Mouse (Mus musculus) limb, embryonic 14.5 days (tissue): ENCODE measurements around the gene Zfp286. TPM values are rescaled to one million over a fixed set of nuclear protein-coding genes. Genes with fewer than 3 reads are reported as not detected.

Experiments
- ATAC-seq: fragments of 200-750 bp; cut with Nextera tagmentation; 2 replicates; pipeline ENCODE4 v1.8.0; 2017; ENCODE audit warnings: low read depth, moderate number of reproducible peaks, moderate TSS enrichment; ENCODE audit not compliant: low FRiP score
- DNase-seq: peaks from one replicate; pipeline ENCODE4 v3.0.0-alpha.2; 2015; ENCODE audit warnings: low spot score
- H3K27ac ChIP-seq: fragments of 300-500 bp; sonication (generic); replicated peaks from 2 replicates; pipeline ENCODE4 v1.5.1; 2014; ENCODE audit warnings: low read depth, mild to moderate bottlenecking, low read length, moderate library complexity, mixed read lengths
- H3K27me3 ChIP-seq: fragments of 300-500 bp; sonication (generic); 2 replicates; pipeline ENCODE4 v1.6.1; 2014; ENCODE audit warnings: low read length, mixed read lengths; ENCODE audit not compliant: control insufficient read depth, insufficient read depth
- H3K36me3 ChIP-seq: fragments of 300-500 bp; sonication (generic); 2 replicates; pipeline ENCODE4 v1.6.1; 2014; ENCODE audit warnings: mild to moderate bottlenecking, low read length, moderate library complexity, mixed read lengths; ENCODE audit not compliant: control insufficient read depth, insufficient read depth
- H3K4me1 ChIP-seq: fragments of 300-500 bp; sonication (generic); 2 replicates; pipeline ENCODE4 v1.6.1; 2014; ENCODE audit warnings: antibody characterized with exemption, low read length, mixed read lengths; ENCODE audit not compliant: control insufficient read depth, insufficient read depth
- H3K4me2 ChIP-seq: fragments of 300-500 bp; sonication (generic); replicated peaks from 2 replicates; pipeline ENCODE4 v1.6.1; 2014; ENCODE audit warnings: low read depth, mild to moderate bottlenecking, low read length, moderate library complexity; ENCODE audit not compliant: severe bottlenecking
- H3K4me3 ChIP-seq: fragments of 300-500 bp; sonication (generic); replicated peaks from 2 replicates; pipeline ENCODE4 v1.5.1; 2014; ENCODE audit warnings: low read length
- H3K9ac ChIP-seq: fragments of 300-500 bp; sonication (generic); 2 replicates; pipeline ENCODE4 v1.6.1; 2014; ENCODE audit warnings: mild to moderate bottlenecking, low read depth, low read length, moderate library complexity; ENCODE audit not compliant: severe bottlenecking
- H3K9me3 ChIP-seq: fragments of 300-500 bp; sonication (generic); 2 replicates; pipeline ENCODE4 v1.6.1; 2016; ENCODE audit warnings: low read length; ENCODE audit not compliant: control insufficient read depth
- POLR2A ChIP-seq: fragments of 200-500 bp; IDR thresholded peaks from 2 replicates; pipeline ENCODE4 v1.8.0; 2012; ENCODE audit warnings: inconsistent platforms, mild to moderate bottlenecking, moderate library complexity, borderline replicate concordance; ENCODE audit not compliant: insufficient read depth, insufficient read length; ENCODE audit errors: extremely low read depth
- WGBS: fragments of 180-500 bp; shearing (Covaris S2); extraction: QIAGEN DNeasy Blood & Tissue Kit; methylation state at CpG from one replicate; pipeline ENCODE4 v1.1.7; 2014; 5-methylcytosine and 5-hydroxymethylcytosine counted together
- polyA plus RNA-seq, 2 experiments: library from polyadenylated mRNA; depleted of rRNA in 1 of 2; stranded (reverse) in 1 of 2; unstranded in 1 of 2; fragments of >200 nt; fragmentation: Nextera tagmentation in 1 of 2; extraction: Ambion mirVana in 1 of 2; gene quantifications; 2 replicates each; pipeline versions ENCODE4 v1.2.1 to v1.2.3; 2012 to 2014

Zfp286 gene
- polyA plus RNA-seq, 2 experiments, result 17.0 to 22.2 TPM

- peaks cover 32% of the 10 kb centered on the region for H3K4me1 ChIP-seq
- TF ChIP-seq POLR2A, result peak; percentile 50; the same call in 1 of the 2 replicates
- peak within 1 kb of the TSS; percentile 45 for H3K4me3 ChIP-seq
- H3K9me3 ChIP-seq, result no peaks in the 10 kb centered on the region
- H3K9ac ChIP-seq, result peak within 1 kb of the TSS; percentile 53
- DNase-seq (peak; percentile 83), ATAC-seq (peak; percentile 89)
- peak within 1 kb of the TSS; percentile 68 for H3K27ac ChIP-seq
- WGBS, result 3% methylated on average over 15 of the region's 15 CpGs
- H3K27me3 ChIP-seq, result no peaks in the 10 kb centered on the region
- H3K36me3 ChIP-seq, result no peaks in the 10 kb centered on the region
- H3K4me2 ChIP-seq, result peak within 1 kb of the TSS; percentile 79
These were observed 30.8 kb upstream of the Zfp286 start, which contains the start of gene Trim16 for GRCm38 (mm10) chr11:62820059-62820541. Trim16 (plus strand) TSS chr11:62820231.

- Histone ChIP-seq H3K36me3 (no peaks in the 10 kb centered on the region), H3K4me3 (no peak overlapping the region), H3K9me3 (no peaks in the 10 kb centered on the region), H3K9ac (no peak overlapping the region), H3K4me1 (peaks cover 25% of the 10 kb centered on the region), H3K27ac (no peak overlapping the region), H3K27me3 (no peaks in the 10 kb centered on the region), H3K4me2 (no peak overlapping the region)
- ATAC-seq, result no peak
- no peak for DNase-seq
- WGBS, result 85% methylated on average over 8 of the region's 8 CpGs
- TF ChIP-seq POLR2A, result no peak
These were observed 29.9 kb upstream of the Zfp286 start for GRCm38 (mm10) chr11:62819059-62819686.

GRCm38 (mm10) chr11:62816591-62816990 is 27.3 kb upstream of the Zfp286 start:
- Histone ChIP-seq H3K27me3 (no peaks in the 10 kb centered on the region), H3K27ac (no peak overlapping the region), H3K4me3 (no peak overlapping the region), H3K9ac (no peak overlapping the region), H3K4me1 (peaks cover 18% of the 10 kb centered on the region), H3K36me3 (no peaks in the 10 kb centered on the region), H3K9me3 (no peaks in the 10 kb centered on the region), H3K4me2 (no peak overlapping the region)
- 45% methylated on average over 6 of the region's 6 CpGs for WGBS
- DNase-seq (peak; percentile 33), ATAC-seq (no peak)
- no peak for TF ChIP-seq POLR2A

- H3K9ac ChIP-seq, result no peak overlapping the region
- ATAC-seq (no peak), DNase-seq (no peak)
- no peak overlapping the region for H3K4me2 ChIP-seq
- no peaks in the 10 kb centered on the region for H3K9me3 ChIP-seq
- H3K4me3 ChIP-seq, result no peak overlapping the region
- H3K4me1 ChIP-seq, result peaks cover 10% of the 10 kb centered on the region
- TF ChIP-seq POLR2A, result no peak
- H3K27ac ChIP-seq, result no peak overlapping the region
- 87% methylated on average over 1 of the region's 1 CpGs for WGBS
- H3K36me3 ChIP-seq, result no peaks in the 10 kb centered on the region
- H3K27me3 ChIP-seq, result no peaks in the 10 kb centered on the region
These were observed 26.2 kb upstream of the Zfp286 start for GRCm38 (mm10) chr11:62815438-62815837.

GRCm38 (mm10) chr11:62814625-62815024 is 25.4 kb upstream of the Zfp286 start:
- Histone ChIP-seq H3K9me3 (no peaks in the 10 kb centered on the region), H3K36me3 (no peaks in the 10 kb centered on the region), H3K4me1 (peaks cover 2% of the 10 kb centered on the region), H3K27me3 (no peaks in the 10 kb centered on the region), H3K27ac (no peak overlapping the region), H3K4me2 (no peak overlapping the region), H3K9ac (no peak overlapping the region), H3K4me3 (no peak overlapping the region)
- WGBS, result 52% methylated on average over 4 of the region's 4 CpGs
- no peak for TF ChIP-seq POLR2A
- ATAC-seq, result no peak
- no peak for DNase-seq
